Mouse (Mus musculus): ENCODE results near the gene Gpc1. TPM values are rescaled to one million over a fixed set of nuclear protein-coding genes. Genes with fewer than 3 reads are reported as not detected.

The Gpc1 gene
- total and polyA plus RNA-seq, 3 experiments: 0.05 to 0.55 TPM; not detected in 1

DNA sequence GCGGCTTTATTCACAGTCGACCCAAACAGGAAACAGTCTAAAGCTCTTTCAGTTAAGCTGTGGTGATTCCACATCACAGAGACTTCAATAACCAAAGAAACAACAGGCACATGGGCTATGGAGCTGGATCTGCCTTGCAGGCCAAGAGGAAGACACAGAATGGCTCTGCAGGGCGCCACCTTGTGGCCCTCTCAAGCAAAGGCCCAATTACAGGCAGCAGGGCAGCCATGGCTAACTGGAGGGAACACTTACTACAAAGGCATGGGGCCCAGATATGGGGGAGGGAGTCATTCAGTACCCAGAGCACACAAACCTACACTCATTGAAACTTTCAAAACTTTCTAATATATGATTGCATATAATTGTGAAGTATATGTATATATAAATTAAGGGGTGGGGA, 63.6 kb downstream of the Gpc1 start (continued):
- no peak for TF ChIP-seq ZMIZ1 (IDR thresholded peaks at IDR 0.05; ENCODE audit: low read depth, low read length)
- TF ChIP-seq MAX (IDR thresholded peaks at IDR 0.05; ENCODE audit: low read length): 0 out of 2 replicates have a peak, but pooled peaks have one; percentile 23
- no peak for TF ChIP-seq SIN3A (IDR thresholded peaks at IDR 0.05; ENCODE audit: low read length)
- peak; percentile 84 to 87 for TF ChIP-seq CTCF (conservative IDR thresholded peaks at IDR 0.05 in 1 of 2, IDR thresholded peaks at IDR 0.05 in 1 of 2; ENCODE audit: low read depth in 2 of 2, low read length in 2 of 2)
- no peak for TF ChIP-seq RCOR1 (conservative IDR thresholded peaks at IDR 0.05; ENCODE audit: low read depth, low read length)
- no peak for TF ChIP-seq MYC (IDR thresholded peaks at IDR 0.05; ENCODE audit: low read depth, low read length)
- TF ChIP-seq ZNF384 (IDR thresholded peaks at IDR 0.05; ENCODE audit: low read depth, low read length): no peak
- no peak for TF ChIP-seq ZC3H11A (IDR thresholded peaks at IDR 0.05; ENCODE audit: low read depth, low read length)
- TF ChIP-seq MXI1 (IDR thresholded peaks at IDR 0.05; ENCODE audit: low read depth, low read length): no peak

- in situ Hi-C loops (cut with MboI; ENCODE audit: low pct_ligation_motif_present, low pct_unique_long_range_greater_than_20kb, low sequenced_read_pairs): no loop called here
- H3K4me2 ChIP-seq (ENCODE audit: insufficient read depth, low read depth, poor library complexity, severe bottlenecking): no peak within 1 kb of the TSS
- no peaks in the 10 kb centered on the region for H3K79me2 ChIP-seq (replicated peaks; ENCODE audit: control insufficient read depth, extremely low read depth, insufficient read depth, poor library complexity, severe bottlenecking)
- dilution Hi-C loops (cut with MboI; ENCODE audit: extremely low pct_ligation_motif_present, extremely low pct_unique_long_range_greater_than_20kb, low sequenced_read_pairs): no loop called here
- DNase-seq (ENCODE audit: extremely low read depth): no peak
- H3K27ac ChIP-seq (ENCODE audit: insufficient read depth, low read depth): no peak within 1 kb of the TSS
- TF ChIP-seq NELFE (IDR thresholded peaks at IDR 0.05; ENCODE audit: low read depth, low read length) (no peak), ZMIZ1 (IDR thresholded peaks at IDR 0.05; ENCODE audit: low read depth, low read length) (no peak), ETS1 (conservative IDR thresholded peaks at IDR 0.05; ENCODE audit: low read depth, low read length) (no peak), CHD1 (IDR thresholded peaks at IDR 0.05; ENCODE audit: low read depth, low read length) (no peak)
- H3K4me3 ChIP-seq (replicated peaks in 1 of 3; ENCODE audit: low read depth in 2 of 3, low read length in 2 of 3, poor library complexity in 1 of 3): no peak within 1 kb of the TSS
- H3K9me3 ChIP-seq (replicated peaks; ENCODE audit: low read length): peaks cover 2% of the 10 kb centered on the region
- H3K9ac ChIP-seq (ENCODE audit: insufficient read depth, low read depth): no peak within 1 kb of the TSS
- peaks cover 7 to 17% of the 10 kb centered on the region in 2 experiments for H3K4me1 ChIP-seq (ENCODE audit: control insufficient read depth in 1 of 2, insufficient read depth in 2 of 2)
- peaks cover 0 to 7% of the 10 kb centered on the region in 2 experiments for H3K36me3 ChIP-seq (replicated peaks in 1 of 2; ENCODE audit: control insufficient read depth in 1 of 2, insufficient read depth in 1 of 2, low read length in 1 of 2)
- peaks cover 31% of the 10 kb centered on the region for H3K27me3 ChIP-seq (replicated peaks)
Measured at GRCm38 (mm10) chr1:92902786-92903185, 71.3 kb downstream of the Gpc1 start, which contains the start of gene Ankmy1. Ankmy1 (minus strand) TSS chr1:92902906.

- Histone ChIP-seq H3K9me3 (replicated peaks; ENCODE audit: low read length) (peaks cover 2% of the 10 kb centered on the region), H3K4me3 (replicated peaks in 1 of 3; ENCODE audit: low read depth in 2 of 3, low read length in 2 of 3, poor library complexity in 1 of 3) (no peak overlapping the region), H3K27ac (ENCODE audit: insufficient read depth, low read depth) (no peak overlapping the region), H3K9ac (ENCODE audit: insufficient read depth, low read depth) (no peak overlapping the region), H3K79me2 (replicated peaks; ENCODE audit: control insufficient read depth, extremely low read depth, insufficient read depth, poor library complexity, severe bottlenecking) (no peaks in the 10 kb centered on the region), H3K4me2 (ENCODE audit: insufficient read depth, low read depth, poor library complexity, severe bottlenecking) (no peak overlapping the region), H3K36me3 (replicated peaks in 1 of 2; ENCODE audit: control insufficient read depth in 1 of 2, insufficient read depth in 1 of 2, low read length in 1 of 2) (peaks cover 0 to 7% of the 10 kb centered on the region in 2 experiments), H3K4me1 (ENCODE audit: control insufficient read depth in 1 of 2, insufficient read depth in 2 of 2) (peaks cover 10 to 24% of the 10 kb centered on the region in 2 experiments), H3K27me3 (replicated peaks) (peaks cover 27% of the 10 kb centered on the region)
- no peak for DNase-seq (ENCODE audit: extremely low read depth)
- TF ChIP-seq IRF4 (IDR thresholded peaks at IDR 0.05; ENCODE audit: low read depth, low read length): no peak
- no peak for TF ChIP-seq SMC3 (IDR thresholded peaks at IDR 0.05; ENCODE audit: low read depth, low read length)
- no peak for TF ChIP-seq JUND (conservative IDR thresholded peaks at IDR 0.05; ENCODE audit: low read depth, low read length)
- in situ Hi-C loops (cut with MboI; ENCODE audit: low pct_ligation_motif_present, low pct_unique_long_range_greater_than_20kb, low sequenced_read_pairs): no loop called here
- dilution Hi-C loops (cut with MboI; ENCODE audit: extremely low pct_ligation_motif_present, extremely low pct_unique_long_range_greater_than_20kb, low sequenced_read_pairs): no loop called here
Measured at GRCm38 (mm10) chr1:92903627-92904026, 72.2 kb downstream of the Gpc1 start.

All from CH12.LX (cell line).